Mouse (Mus musculus) lung, embryonic 15.5 days (tissue): Measurements from ENCODE around the gene Kctd2. TPM values are rescaled to one million over a fixed set of nuclear protein-coding genes. Genes with fewer than 3 reads are reported as not detected.

Experiments
- ATAC-seq: fragments of 200-750 bp; cut with Nextera tagmentation; 2 replicates; pipeline ENCODE4 v1.8.0; 2017; ENCODE audit warnings: moderate number of reproducible peaks, borderline replicate concordance; ENCODE audit not compliant: low FRiP score, low TSS enrichment; ENCODE audit errors: extremely low read depth
- H3K27ac ChIP-seq: fragments of 300-500 bp; sonication (generic); 2 replicates; pipeline ENCODE4 v1.5.1; 2015; ENCODE audit warnings: moderate library complexity, mild to moderate bottlenecking, inconsistent platforms
- H3K27me3 ChIP-seq: fragments of 300-500 bp; sonication (generic); 2 replicates; pipeline ENCODE4 v1.6.1; 2015; ENCODE audit warnings: inconsistent platforms
- H3K36me3 ChIP-seq: fragments of 300-500 bp; sonication (generic); 2 replicates; pipeline ENCODE4 v1.6.1; 2015; ENCODE audit warnings: inconsistent platforms
- H3K4me1 ChIP-seq: fragments of 300-500 bp; sonication (generic); 2 replicates; pipeline ENCODE4 v1.6.1; 2015; ENCODE audit warnings: inconsistent platforms
- H3K4me2 ChIP-seq: fragments of 300-500 bp; sonication (generic); 2 replicates; pipeline ENCODE4 v1.6.1; 2015; ENCODE audit warnings: inconsistent platforms, mild to moderate bottlenecking, moderate library complexity
- H3K4me3 ChIP-seq: fragments of 300-500 bp; sonication (generic); 2 replicates; pipeline ENCODE4 v1.5.1; 2015; ENCODE audit warnings: mild to moderate bottlenecking, inconsistent platforms
- H3K9ac ChIP-seq: fragments of 300-500 bp; sonication (generic); 2 replicates; pipeline ENCODE4 v1.6.1; 2015; ENCODE audit warnings: inconsistent platforms
- H3K9me3 ChIP-seq: fragments of 300-500 bp; sonication (generic); 2 replicates; pipeline ENCODE4 v1.6.1; 2016; ENCODE audit warnings: inconsistent platforms
- WGBS: fragments of 180-500 bp; shearing (Covaris S2); methylation state at CpG from one replicate; pipeline ENCODE4 v1.1.7; 2015; 5-methylcytosine and 5-hydroxymethylcytosine counted together
- polyA plus RNA-seq: library from polyadenylated mRNA; unstranded; fragments of >200 nt; fragmentation: Nextera tagmentation; extraction: Ambion mirVana; gene quantifications from 2 replicates; pipeline ENCODE4 v1.2.1, GENCODE M21; 2015

Gene Kctd2
- polyA plus RNA-seq, 1 experiment from 2014 or later = 17.8 TPM

DNA sequence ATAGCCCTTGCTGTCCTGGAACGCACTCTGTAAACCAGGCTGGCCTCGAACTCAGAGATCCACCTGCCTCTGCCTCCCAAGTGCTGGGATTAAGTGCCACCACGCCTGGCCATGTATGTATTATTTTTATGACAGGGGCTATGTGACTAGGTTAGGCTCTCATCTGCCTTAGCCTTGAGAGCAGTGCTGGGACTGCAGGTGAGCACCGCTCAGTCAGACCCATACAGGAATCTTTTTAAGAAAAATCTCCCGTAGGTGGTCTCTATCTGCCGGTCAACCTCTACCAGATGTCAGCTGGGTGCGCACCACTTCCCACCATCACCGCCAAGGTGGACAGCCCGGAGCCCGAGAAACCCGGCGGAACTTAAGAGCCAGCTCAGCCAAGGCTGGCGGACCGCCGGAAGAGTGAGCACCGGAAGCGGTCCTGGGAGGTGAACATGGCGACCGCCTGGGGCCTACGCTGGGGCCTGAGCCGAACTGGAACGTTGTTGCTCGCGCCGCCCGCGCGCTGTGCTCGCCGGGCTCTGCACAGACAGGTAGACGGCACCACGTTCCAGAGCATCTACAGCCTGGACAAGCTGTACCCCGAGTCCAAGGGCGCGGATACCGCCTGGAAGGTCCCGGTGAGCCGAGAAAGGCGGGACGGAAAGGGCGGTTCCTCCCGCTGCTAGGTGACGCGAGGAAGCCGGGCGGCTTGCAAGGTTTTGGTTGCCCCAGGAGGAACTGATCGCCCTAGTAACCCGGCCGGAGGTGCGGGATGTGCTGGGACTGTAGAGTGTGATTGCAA is 16.4 kb upstream of the Kctd2 start, which contains the start of gene Mrpl58:
Gene Mrpl58 (plus strand): TSS at position 415 of the 787 bp plus-strand sequence.
- Histone ChIP-seq H3K27me3 (no peaks in the 10 kb centered on the region), H3K4me1 (peaks cover 12% of the 10 kb centered on the region), H3K9ac (peak within 1 kb of the TSS; percentile 83), H3K9me3 (no peaks in the 10 kb centered on the region), H3K4me2 (peak within 1 kb of the TSS; percentile 74), H3K27ac (peak within 1 kb of the TSS; percentile 88), H3K36me3 (peaks cover 7% of the 10 kb centered on the region; the same call in 1 of the 2 replicates), H3K4me3 (peak within 1 kb of the TSS; percentile 71)
- WGBS = 3% methylated on average over 50 of the region's 50 CpGs
- ATAC-seq = peak; percentile 91; the same call in 1 of the 2 replicates

DNA sequence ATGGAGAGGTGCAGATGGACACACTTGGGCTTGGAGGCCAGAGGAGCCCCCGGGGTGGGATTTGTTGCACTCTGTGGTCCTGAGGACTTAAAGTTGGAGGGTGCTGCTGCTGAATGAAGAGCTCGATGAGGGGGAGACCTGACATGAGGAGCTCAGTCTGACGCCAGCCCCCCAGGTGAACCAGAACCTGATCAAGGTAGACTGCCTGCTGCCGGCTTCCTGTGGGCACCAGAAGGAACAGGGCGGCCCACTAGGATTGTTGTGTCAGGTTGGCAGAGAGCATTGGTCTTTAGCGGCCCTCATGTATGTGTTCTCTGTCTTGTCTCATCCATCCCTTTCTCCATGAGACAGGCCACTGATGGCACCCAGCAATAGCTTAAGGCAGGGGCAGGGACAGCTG is 14.2 kb upstream of the Kctd2 start:
- Histone ChIP-seq H3K4me1 (peaks cover 17% of the 10 kb centered on the region), H3K9me3 (no peaks in the 10 kb centered on the region), H3K27me3 (no peaks in the 10 kb centered on the region), H3K27ac (no peak overlapping the region), H3K36me3 (peaks cover 20% of the 10 kb centered on the region; the same call in 1 of the 2 replicates), H3K4me3 (no peak overlapping the region), H3K9ac (no peak overlapping the region), H3K4me2 (no peak overlapping the region)
- ATAC-seq = no peak
- 95% methylated on average over 6 of the region's 6 CpGs for WGBS

GRCm38 (mm10) chr11:115406858-115407401 is 13.0 kb upstream of the Kctd2 start:
- Histone ChIP-seq H3K4me3 (no peak overlapping the region), H3K36me3 (peaks cover 25% of the 10 kb centered on the region; the same call in 1 of the 2 replicates), H3K9me3 (no peaks in the 10 kb centered on the region), H3K4me2 (no peak overlapping the region), H3K4me1 (peaks cover 27% of the 10 kb centered on the region), H3K9ac (no peak overlapping the region), H3K27me3 (no peaks in the 10 kb centered on the region), H3K27ac (no peak overlapping the region)
- 95% methylated on average over 17 of the region's 17 CpGs for WGBS
- no peak for ATAC-seq

DNA sequence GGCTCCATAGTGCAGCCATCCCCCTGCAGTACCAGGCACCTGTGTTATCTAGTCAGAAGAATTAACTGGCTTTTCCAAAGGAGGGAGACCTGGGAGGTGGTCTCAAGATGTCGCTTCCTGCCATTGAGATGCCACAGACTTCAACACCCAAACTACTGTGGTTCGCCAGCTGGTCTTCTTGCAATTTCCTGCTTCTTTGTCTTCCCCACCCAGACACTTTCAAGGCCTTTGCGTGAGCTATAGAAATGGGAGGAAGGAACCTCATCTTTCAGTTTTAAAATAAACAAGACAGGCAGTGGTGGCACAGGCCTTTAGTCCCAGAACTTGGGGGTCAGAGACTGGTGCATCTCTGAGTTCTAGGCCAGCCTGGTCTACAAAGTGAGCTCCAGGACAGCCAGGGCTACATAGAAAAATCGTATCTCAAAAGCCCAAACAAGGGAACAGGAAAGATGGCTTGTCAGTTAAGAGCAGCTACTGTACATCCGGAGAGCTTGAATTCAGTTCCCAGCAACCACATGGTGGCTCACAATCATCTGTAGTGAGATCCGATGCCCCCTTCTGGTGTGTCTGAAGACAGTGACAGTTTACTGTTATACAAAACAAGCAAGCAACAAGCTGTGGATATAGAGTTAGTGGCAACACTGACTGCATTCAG is 11.5 kb upstream of the Kctd2 start:
- H3K4me3 ChIP-seq = no peak overlapping the region
- H3K9ac ChIP-seq = no peak overlapping the region
- no peak for ATAC-seq
- H3K27me3 ChIP-seq = no peaks in the 10 kb centered on the region
- no peaks in the 10 kb centered on the region for H3K9me3 ChIP-seq
- H3K36me3 ChIP-seq = peaks cover 25% of the 10 kb centered on the region; the same call in 1 of the 2 replicates
- peaks cover 38% of the 10 kb centered on the region for H3K4me1 ChIP-seq
- H3K27ac ChIP-seq = peak overlapping the region; percentile 69
- 63% methylated on average over 6 of the region's 6 CpGs for WGBS
- H3K4me2 ChIP-seq = no peak overlapping the region

DNA sequence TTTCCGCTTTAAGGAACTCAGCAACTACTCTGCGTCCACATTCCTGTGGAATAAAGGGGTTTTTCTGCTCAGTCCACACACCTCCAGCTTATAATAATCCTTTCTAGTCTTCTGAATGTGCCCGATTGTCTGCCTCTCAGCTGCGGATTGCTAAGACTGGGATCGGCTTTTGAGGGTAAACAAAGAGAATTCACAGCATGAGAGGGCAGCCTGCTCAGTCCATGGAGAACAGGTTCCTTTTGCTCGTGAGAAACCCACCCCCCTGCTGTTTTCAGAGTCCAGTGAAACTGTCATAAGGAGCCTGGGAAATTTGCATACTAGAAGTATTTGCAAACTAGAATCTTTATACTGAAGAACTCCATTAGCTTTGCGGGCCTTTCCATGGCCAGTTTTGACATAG is 10.4 kb upstream of the Kctd2 start:
- no peak for ATAC-seq
- Histone ChIP-seq H3K9ac (no peak overlapping the region), H3K4me1 (peaks cover 32% of the 10 kb centered on the region), H3K4me2 (no peak overlapping the region), H3K27ac (no peak overlapping the region), H3K27me3 (no peaks in the 10 kb centered on the region), H3K9me3 (no peaks in the 10 kb centered on the region), H3K36me3 (peaks cover 25% of the 10 kb centered on the region; the same call in 1 of the 2 replicates), H3K4me3 (no peak overlapping the region)
- 81% methylated on average over 7 of the region's 7 CpGs for WGBS

DNA sequence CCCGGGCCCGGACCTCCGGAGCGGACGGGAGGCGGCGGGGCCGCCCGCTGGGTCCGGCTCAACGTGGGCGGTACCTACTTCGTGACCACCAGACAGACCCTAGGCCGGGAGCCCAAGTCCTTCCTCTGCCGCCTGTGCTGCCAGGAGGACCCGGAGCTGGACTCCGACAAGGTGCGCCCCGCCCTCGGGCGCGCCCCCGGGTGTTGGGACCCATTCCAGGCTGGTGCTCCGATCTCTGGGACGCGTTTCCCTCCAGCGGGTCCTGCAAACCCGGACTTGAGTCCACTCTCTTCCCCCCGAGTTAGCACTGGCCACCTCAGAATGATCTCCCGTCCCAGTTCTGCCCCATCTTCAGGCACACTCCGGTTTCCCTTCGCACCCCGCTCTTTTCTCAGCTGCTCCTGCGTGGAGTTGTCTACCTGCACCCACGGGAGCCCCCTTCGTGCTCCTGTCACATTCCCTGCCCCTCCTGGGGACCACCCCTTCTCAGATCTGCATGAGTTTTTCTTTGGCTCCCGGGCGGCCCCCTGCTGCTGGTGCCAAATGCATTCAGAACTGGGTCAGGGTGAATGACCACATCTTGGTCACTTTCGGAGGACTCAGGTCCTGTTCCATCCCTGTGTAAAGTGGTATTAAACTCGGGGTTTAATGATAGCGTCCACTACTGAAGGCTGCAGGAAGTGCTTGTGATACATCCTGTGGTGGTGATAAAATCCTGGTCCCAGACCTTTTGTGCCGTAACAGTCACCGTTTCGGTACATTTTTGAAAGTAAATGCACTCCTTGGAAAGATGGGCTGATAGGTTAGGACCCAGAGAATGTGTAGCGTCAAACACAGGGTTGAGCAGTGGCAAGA is 635 bp downstream of the Kctd2 start:
- no peaks in the 10 kb centered on the region for H3K9me3 ChIP-seq
- 1% methylated on average over 37 of the region's 45 CpGs for WGBS
- peak; percentile 74 for ATAC-seq
- H3K9ac ChIP-seq = peak overlapping the region; percentile 97
- no peaks in the 10 kb centered on the region for H3K27me3 ChIP-seq
- peak overlapping the region; percentile 91 for H3K27ac ChIP-seq
- H3K4me1 ChIP-seq = peaks cover 32% of the 10 kb centered on the region
- H3K36me3 ChIP-seq = peaks cover 19% of the 10 kb centered on the region
- peak overlapping the region; percentile 93 for H3K4me2 ChIP-seq
- peak overlapping the region; percentile 96 for H3K4me3 ChIP-seq

GRCm38 (mm10) chr11:115421328-115421727 is 1.4 kb downstream of the Kctd2 start:
- Histone ChIP-seq H3K27ac (no peak overlapping the region), H3K9ac (0 out of 2 replicates have a peak overlapping the region, but pooled peaks have one; percentile 97), H3K4me1 (peaks cover 32% of the 10 kb centered on the region), H3K9me3 (no peaks in the 10 kb centered on the region), H3K36me3 (peaks cover 11% of the 10 kb centered on the region), H3K27me3 (no peaks in the 10 kb centered on the region), H3K4me3 (peak overlapping the region; percentile 96), H3K4me2 (peak overlapping the region; percentile 93)
- ATAC-seq = no peak
- WGBS = 57% methylated on average over 1 of the region's 1 CpGs

DNA sequence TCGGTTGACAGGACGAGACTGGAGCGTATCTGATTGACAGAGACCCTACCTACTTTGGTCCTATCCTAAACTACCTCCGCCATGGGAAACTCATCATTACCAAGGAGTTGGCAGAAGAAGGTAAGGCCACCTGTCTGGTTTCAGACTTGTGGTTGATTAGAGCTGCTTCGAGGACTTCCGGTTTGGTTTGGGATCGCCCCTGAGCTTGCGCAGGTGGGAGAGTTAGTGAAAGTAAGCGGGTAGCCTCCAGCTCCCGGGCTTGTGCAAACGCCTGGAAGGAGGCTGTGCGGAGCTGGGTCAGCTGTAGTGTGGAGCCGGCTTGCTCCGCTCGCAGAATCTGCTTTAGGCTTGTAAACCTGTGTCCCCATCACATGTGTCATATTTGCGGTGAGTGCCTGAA is 2.0 kb downstream of the Kctd2 start:
- no peak overlapping the region for H3K27ac ChIP-seq
- H3K9me3 ChIP-seq = no peaks in the 10 kb centered on the region
- no peak overlapping the region for H3K4me2 ChIP-seq
- peaks cover 32% of the 10 kb centered on the region for H3K4me1 ChIP-seq
- no peak for ATAC-seq
- no peak overlapping the region for H3K9ac ChIP-seq
- H3K36me3 ChIP-seq = peaks cover 11% of the 10 kb centered on the region
- 82% methylated on average over 16 of the region's 16 CpGs for WGBS
- no peaks in the 10 kb centered on the region for H3K27me3 ChIP-seq
- H3K4me3 ChIP-seq = no peak overlapping the region

- Histone ChIP-seq H3K4me3 (no peak overlapping the region), H3K27ac (no peak overlapping the region), H3K27me3 (no peaks in the 10 kb centered on the region), H3K36me3 (peaks cover 18% of the 10 kb centered on the region), H3K4me1 (peaks cover 36% of the 10 kb centered on the region), H3K4me2 (no peak overlapping the region), H3K9me3 (no peaks in the 10 kb centered on the region), H3K9ac (no peak overlapping the region)
- no peak for ATAC-seq
- 81% methylated on average over 3 of the region's 3 CpGs for WGBS
Measured at GRCm38 (mm10) chr11:115423091-115423490, 3.2 kb downstream of the Kctd2 start.

DNA sequence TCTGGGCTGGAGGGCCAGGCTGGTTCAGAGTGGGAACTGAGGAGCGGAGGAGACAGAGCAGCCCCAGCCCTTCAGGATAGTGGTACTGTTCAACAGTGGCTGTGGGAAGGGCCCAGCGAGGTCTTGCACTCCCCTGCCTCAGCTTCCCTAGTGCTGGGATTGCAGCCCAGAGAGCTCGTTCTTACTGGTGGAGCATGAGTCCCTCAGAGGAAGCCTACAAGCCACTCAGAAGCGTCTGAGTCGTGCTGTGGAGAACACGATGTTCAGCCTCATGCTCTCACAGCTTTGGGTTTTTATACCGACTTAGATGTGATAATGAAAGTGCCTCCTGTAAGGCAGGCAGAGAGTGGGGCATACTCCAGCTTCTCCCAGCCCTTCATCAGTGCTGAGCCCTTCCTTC is 4.7 kb downstream of the Kctd2 start:
- H3K4me1 ChIP-seq = peaks cover 25% of the 10 kb centered on the region
- no peaks in the 10 kb centered on the region for H3K27me3 ChIP-seq
- H3K4me3 ChIP-seq = no peak overlapping the region
- H3K36me3 ChIP-seq = peaks cover 29% of the 10 kb centered on the region
- H3K9ac ChIP-seq = no peak overlapping the region
- WGBS = 82% methylated on average over 7 of the region's 7 CpGs
- no peak overlapping the region for H3K27ac ChIP-seq
- no peak for ATAC-seq
- no peak overlapping the region for H3K4me2 ChIP-seq
- H3K9me3 ChIP-seq = no peaks in the 10 kb centered on the region

DNA sequence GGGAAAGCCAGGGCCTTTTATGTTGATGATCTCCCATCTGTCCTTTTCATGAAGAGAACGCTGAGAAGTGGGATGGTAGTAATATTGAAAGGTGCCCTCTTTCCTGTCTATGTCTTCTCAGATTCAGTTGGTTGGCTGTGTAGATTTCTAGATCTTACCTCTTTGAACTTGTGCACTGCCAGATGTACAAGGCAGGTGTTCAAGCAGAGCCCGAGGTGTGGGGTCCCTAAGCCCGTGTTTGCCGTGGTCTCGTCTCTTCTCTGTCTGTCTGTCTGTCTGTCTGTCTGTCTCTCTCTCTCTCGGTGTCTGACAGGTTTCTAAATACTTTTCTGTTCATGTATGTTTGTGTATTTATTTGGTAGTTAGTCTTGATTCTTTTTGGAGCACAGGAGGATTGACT is 5.7 kb downstream of the Kctd2 start:
- WGBS = 87% methylated on average over 6 of the region's 6 CpGs
- H3K9ac ChIP-seq = no peak overlapping the region
- peaks cover 24% of the 10 kb centered on the region for H3K4me1 ChIP-seq
- H3K27ac ChIP-seq = no peak overlapping the region
- no peaks in the 10 kb centered on the region for H3K9me3 ChIP-seq
- no peak for ATAC-seq
- no peak overlapping the region for H3K4me3 ChIP-seq
- H3K27me3 ChIP-seq = no peaks in the 10 kb centered on the region
- H3K36me3 ChIP-seq = peaks cover 39% of the 10 kb centered on the region
- no peak overlapping the region for H3K4me2 ChIP-seq
